Mouse (Mus musculus) stomach, postnatal 0 days (tissue): Measurements from ENCODE around the gene Bpifa1.

Experiments used
- CTCF ChIP-seq: IDR thresholded peaks from 2 replicates; pipeline ENCODE4 v1.5.1; 2016; ENCODE audit warnings: antibody characterized with exemption, low read depth, mild to moderate bottlenecking, moderate library complexity
- EP300 ChIP-seq: optimal IDR thresholded peaks from 2 replicates; pipeline ENCODE3; 2016; ENCODE audit warnings: antibody characterized with exemption

- no peak for TF ChIP-seq EP300
- no peak for TF ChIP-seq CTCF
Observed at GRCm38 (mm10) chr2:154147496-154147895, 4.8 kb downstream of the Bpifa1 start.
